Mouse (Mus musculus): ENCODE measurements around the gene Scaper.

DNA sequence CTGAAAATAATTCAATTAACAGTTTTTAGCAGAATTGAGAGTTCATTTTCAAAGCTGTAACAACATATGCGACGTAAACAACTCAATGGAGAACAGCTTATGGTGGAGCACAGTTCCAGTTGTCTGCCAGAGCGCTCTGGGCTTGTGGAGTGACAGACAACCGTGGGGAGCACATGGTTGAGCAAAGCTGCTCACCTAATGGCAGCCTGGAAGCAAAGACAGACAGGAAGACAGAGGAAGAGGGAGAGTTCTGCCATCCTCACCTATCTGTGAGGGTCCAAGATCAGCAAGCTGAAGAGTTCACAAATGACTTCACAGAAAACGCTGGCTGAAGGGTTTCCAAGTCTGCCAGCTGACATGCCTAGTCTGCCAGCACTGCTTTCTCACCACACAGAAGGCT is 227.4 kb downstream of the Scaper start:
- TF ChIP-seq GATA1 (IDR thresholded peaks at IDR 0.05; ENCODE audit: borderline replicate concordance, low read length) (no peak), CTCF (IDR thresholded peaks at IDR 0.05; ENCODE audit: low read depth, low read length) (no peak), TAL1 (conservative IDR thresholded peaks at IDR 0.05; ENCODE audit: low read depth, low read length) (no peak)
